ENCODE assay signal across 10 mouse cellular contexts in genomic region chr9:96725582-96726320, GRCm38 (mm10). TPM values are rescaled to one million over a fixed set of nuclear protein-coding genes. Genes with fewer than 3 reads are reported as not detected.
DNase-seq lines count a peak whose midpoint lies in the region; ATAC-seq and TF ChIP-seq lines count a peak whose summit lies in the region.
"Had no signal": no experiment of that assay in that cellular context is flagged by ENCODE, and none has a peak within 500 bp of the region (broad histone marks: within the 10 kb centered on the region; RNA-seq: fewer than 3 reads in every experiment).

No protein-coding gene starts in this region.

- no peak for ATAC-seq in heart, embryonic 12.5 days (ENCODE audit: insufficient number of reproducible peaks, low FRiP score)
- peak; percentile 53; the same call in 1 of the 2 replicates for ATAC-seq in forebrain, postnatal 0 days
- peak; percentile 77 for ATAC-seq in midbrain, embryonic 14.5 days (ENCODE audit: low FRiP score, low TSS enrichment)

- DNase-seq in heart, postnatal 10 days = no peak
- peak; percentile 50 for DNase-seq in adipocyte (ENCODE audit: low spot score)
- peak; percentile 50 for DNase-seq in forebrain, postnatal 0 days
- DNase-seq in midbrain, embryonic 14.5 days = peak; percentile 81
- DNase-seq in right cerebral cortex, adult 18-20 months = no peak
- no peak for DNase-seq in frontal cortex, postnatal 14 days (ENCODE audit: low spot score in 2 of 2)
- DNase-seq in thymus, adult 2 months = no peak
- DNase-seq: kidney, adult 11 months; lung, embryonic 14.5 days had no signal

- H3K36me3 ChIP-seq in heart, embryonic 12.5 days = no peaks in the 10 kb centered on the region
- H3K36me3 ChIP-seq in forebrain, postnatal 0 days (ENCODE audit: insufficient read depth) = no peaks in the 10 kb centered on the region
- no peaks in the 10 kb centered on the region for H3K36me3 ChIP-seq in midbrain, embryonic 14.5 days (ENCODE audit: control insufficient read depth, insufficient read depth, low read length)
- no peaks in the 10 kb centered on the region for H3K36me3 ChIP-seq in thymus, adult 2 months (ENCODE audit: control insufficient read depth, insufficient read depth, low read length)

- TF ChIP-seq POLR2A in thymus, adult 2 months (IDR thresholded peaks at IDR 0.05; ENCODE audit: control insufficient read depth, extremely low read depth, insufficient read depth, low read length, poor library complexity) = no peak

- H3K4me2 ChIP-seq in heart, embryonic 12.5 days = no peak overlapping the region
- peak overlapping the region; percentile 42 for H3K4me2 ChIP-seq in forebrain, postnatal 0 days (ENCODE audit: low read depth)
- H3K4me2 ChIP-seq in midbrain, embryonic 14.5 days (ENCODE audit: low read length) = peak overlapping the region; percentile 47
- H3K4me2 ChIP-seq: lung, embryonic 14.5 days had no signal

- no peaks in the 10 kb centered on the region for H3K27me3 ChIP-seq in heart, embryonic 12.5 days (replicated peaks)
- H3K27me3 ChIP-seq in forebrain, postnatal 0 days (ENCODE audit: insufficient read depth, low read length) = no peaks in the 10 kb centered on the region
- no peaks in the 10 kb centered on the region for H3K27me3 ChIP-seq in midbrain, embryonic 14.5 days (ENCODE audit: control insufficient read depth, insufficient read depth, low read length)
- H3K27me3 ChIP-seq in thymus, adult 2 months (ENCODE audit: control insufficient read depth, insufficient read depth, low read length) = no peaks in the 10 kb centered on the region

- no peak for TF ChIP-seq CTCF in forebrain, postnatal 0 days (IDR thresholded peaks at IDR 0.05; ENCODE audit: low read depth)
- TF ChIP-seq CTCF in thymus, adult 2 months (IDR thresholded peaks at IDR 0.05; ENCODE audit: borderline replicate concordance, control insufficient read depth, extremely low read depth, insufficient read depth, low read length, poor library complexity) = no peak

- intact Hi-C loops in heart, postnatal 10 days (cut with DNase I) = no loop called here

- H3K9ac ChIP-seq in heart, embryonic 12.5 days = no peak overlapping the region
- 0 out of 2 replicates have a peak overlapping the region, but pooled peaks have one; percentile 7 for H3K9ac ChIP-seq in forebrain, postnatal 0 days
- H3K9ac ChIP-seq in midbrain, embryonic 14.5 days (replicated peaks; ENCODE audit: low read length) = peak overlapping the region; percentile 21; the same call in 1 of the 2 replicates
- H3K9ac ChIP-seq: lung, embryonic 14.5 days had no signal

- H3K4me3 ChIP-seq in heart, embryonic 12.5 days = no peak overlapping the region
- 0 out of 2 replicates have a peak overlapping the region, but pooled peaks have one; percentile 19 for H3K4me3 ChIP-seq in forebrain, postnatal 0 days (ENCODE audit: low read depth, low read length)
- H3K4me3 ChIP-seq in midbrain, embryonic 14.5 days (replicated peaks; ENCODE audit: low read depth, low read length) = no peak overlapping the region
- H3K4me3 ChIP-seq in thymus, adult 2 months (ENCODE audit: control insufficient read depth, insufficient read depth, low read length) = no peak overlapping the region

- H3K9me3 ChIP-seq in heart, embryonic 12.5 days (replicated peaks) = no peaks in the 10 kb centered on the region
- no peaks in the 10 kb centered on the region for H3K9me3 ChIP-seq in forebrain, postnatal 0 days (ENCODE audit: low read length)
- no peaks in the 10 kb centered on the region for H3K9me3 ChIP-seq in midbrain, embryonic 14.5 days (ENCODE audit: control insufficient read depth, low read length)

- 39% methylated on average over 9 of the region's 9 CpGs for WGBS in heart, embryonic 12.5 days
- WGBS in forebrain, postnatal 0 days = 10% methylated on average over 9 of the region's 9 CpGs
- 6% methylated on average over 9 of the region's 9 CpGs for WGBS in midbrain, embryonic 14.5 days
- WGBS in thymus, adult 2 months = 50% methylated on average over 9 of the region's 9 CpGs

- peaks cover 54% of the 10 kb centered on the region for H3K4me1 ChIP-seq in heart, embryonic 12.5 days (replicated peaks)
- H3K4me1 ChIP-seq in forebrain, postnatal 0 days (ENCODE audit: insufficient read depth) = peaks cover 18% of the 10 kb centered on the region; the same call in 1 of the 2 replicates
- H3K4me1 ChIP-seq in midbrain, embryonic 14.5 days (ENCODE audit: control insufficient read depth, insufficient read depth, low read length) = peaks cover 46% of the 10 kb centered on the region
- H3K4me1 ChIP-seq in thymus, adult 2 months (replicated peaks; ENCODE audit: control insufficient read depth, insufficient read depth, low read length) = peaks cover 6% of the 10 kb centered on the region; the same call in 1 of the 2 replicates

- H3K27ac ChIP-seq in heart, embryonic 12.5 days (ENCODE audit: poor library complexity, severe bottlenecking) = peak overlapping the region; percentile 50; the same call in 1 of the 2 replicates
- peak overlapping the region; percentile 57 for H3K27ac ChIP-seq in forebrain, postnatal 0 days (ENCODE audit: low read depth, low read length)
- peak overlapping the region; percentile 87 for H3K27ac ChIP-seq in midbrain, embryonic 14.5 days (replicated peaks; ENCODE audit: low read depth, low read length)
- H3K27ac ChIP-seq in thymus, adult 2 months (ENCODE audit: control insufficient read depth, insufficient read depth, low read length) = no peak overlapping the region

RNA-seq across cellular contexts. Expression of gene Zbtb38, which starts 26.9 kb away (rescaled TPM):
- polyA plus RNA-seq in heart, embryonic 12.5 days (2016; fragmentation: Nextera tagmentation; extraction: Ambion mirVana) = 31.3 and 32.1 TPM in 2 replicates
- 10 to 100 TPM; 30.2 to 37.0 TPM for total RNA-seq in heart, postnatal 10 days (2021)
- total RNA-seq in forebrain, postnatal 0 days (2014; rRNA removed) = 57.6 and 68.3 TPM in 2 replicates
- 31.8 and 44.2 TPM in 2 replicates for polyA plus RNA-seq in forebrain, postnatal 0 days (2015; fragmentation: Nextera tagmentation; extraction: Ambion mirVana)
- polyA plus RNA-seq in midbrain, embryonic 14.5 days (2014; fragmentation: Nextera tagmentation; extraction: Ambion mirVana) = 50.5 and 55.1 TPM in 2 replicates
- 7.2 and 9.1 TPM in 2 replicates for polyA plus RNA-seq in thymus, adult 2 months (2012; rRNA removed)

Comparison
In these comparisons a context has a peak if more than half of its experiments do, and no peak if none do; other contexts are left out.
1. DNase-seq: peak in adipocyte (single experiment), forebrain, postnatal 0 days (single experiment) and midbrain, embryonic 14.5 days (single experiment); none in heart, postnatal 10 days (0 of 2), right cerebral cortex, adult 18-20 months (single experiment), frontal cortex, postnatal 14 days (0 of 2) and thymus, adult 2 months (single experiment).